Mouse (Mus musculus) heart, postnatal 0 days (tissue): Measurements from ENCODE around the gene Tpm1.

Experiments used
- CTCF ChIP-seq: IDR thresholded peaks from 2 replicates; pipeline ENCODE4 v1.5.1; 2016; ENCODE audit warnings: antibody characterized with exemption, control low read depth, low read depth
- EP300 ChIP-seq: IDR thresholded peaks from 2 replicates; pipeline ENCODE4 v1.6.1; 2016; ENCODE audit warnings: antibody characterized with exemption, low read depth

DNA sequence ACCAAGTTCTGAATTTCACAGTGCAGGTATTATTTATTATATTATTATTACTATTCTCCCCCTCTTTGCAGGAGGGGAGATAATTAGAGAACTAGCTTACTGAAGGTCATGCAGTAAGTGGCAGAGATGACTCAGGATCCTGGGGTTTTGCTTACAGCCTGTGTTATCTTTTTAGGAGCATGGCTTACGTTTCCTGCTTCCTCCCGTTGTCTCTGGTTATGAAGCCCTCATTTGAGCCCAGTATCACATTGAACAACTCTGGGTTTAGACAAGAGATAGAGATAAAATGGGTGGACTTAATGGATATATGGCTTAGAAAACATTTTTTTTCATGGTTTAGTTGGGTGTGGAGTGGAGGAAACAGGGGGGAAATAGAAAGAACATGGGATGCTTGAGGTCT, 35.7 kb downstream of the Tpm1 start:
- no peak for TF ChIP-seq EP300
- TF ChIP-seq CTCF = no peak
